Mouse (Mus musculus) MEL (cell line): Measurements from ENCODE around the gene Rnf207.

ENCODE experiments used
- CHD2 ChIP-seq: IDR thresholded peaks from 2 replicates; pipeline ENCODE4 v1.6.1; 2011; ENCODE audit warnings: low read length, improper control_type of control experiment
- CTCF ChIP-seq, 3 experiments: IDR thresholded peaks in 2 of 3; conservative IDR thresholded peaks in 1 of 3; 2 replicates each; pipeline ENCODE4 v1.5.1; 2011 to 2012; ENCODE audit warnings: low read length in 3 of 3, low read depth in 2 of 3, mild to moderate bottlenecking in 2 of 3, improper control_type of control experiment in 1 of 3, inconsistent platforms in 1 of 3, mixed read lengths in 1 of 3, moderate library complexity in 1 of 3; ENCODE audit not compliant: control insufficient read depth in 1 of 3, insufficient read depth in 1 of 3, poor library complexity in 1 of 3, severe bottlenecking in 1 of 3
- E2F4 ChIP-seq: IDR thresholded peaks from 2 replicates; pipeline ENCODE4 v1.6.1; 2011; ENCODE audit warnings: low read depth, low read length, improper control_type of control experiment, borderline replicate concordance
- EP300 ChIP-seq, 2 experiments: IDR thresholded peaks; 2 replicates each; pipeline ENCODE4 v1.6.1; 2011; ENCODE audit warnings: improper control_type of control experiment in 2 of 2, low read length in 2 of 2, low read depth in 1 of 2, mild to moderate bottlenecking in 1 of 2
- HCFC1 ChIP-seq: IDR thresholded peaks from 2 replicates; pipeline ENCODE4 v1.6.1; 2012; ENCODE audit warnings: low read depth, mild to moderate bottlenecking, inconsistent platforms, low read length, improper control_type of control experiment, moderate library complexity
- MAFK ChIP-seq: IDR thresholded peaks from 2 replicates; pipeline ENCODE4 v1.6.1; 2011; ENCODE audit warnings: low read depth, mild to moderate bottlenecking, low read length, improper control_type of control experiment, borderline replicate concordance
- POLR2A ChIP-seq, 2 experiments: IDR thresholded peaks; 2 replicates each; pipeline ENCODE4 v1.6.1; 2011 to 2012; ENCODE audit warnings: low read length in 2 of 2, mild to moderate bottlenecking in 2 of 2, control low read depth in 1 of 2, improper control_type of control experiment in 1 of 2, low read depth in 1 of 2, moderate library complexity in 1 of 2; ENCODE audit not compliant: control insufficient read depth in 1 of 2, insufficient read depth in 1 of 2, poor library complexity in 1 of 2
- SMC3 ChIP-seq: IDR thresholded peaks from 2 replicates; pipeline ENCODE4 v1.6.1; 2011; ENCODE audit warnings: low read depth, low read length, improper control_type of control experiment
- TCF12 ChIP-seq: IDR thresholded peaks from 2 replicates; pipeline ENCODE4 v1.6.1; 2014; ENCODE audit warnings: low read depth, mild to moderate bottlenecking, inconsistent platforms, low read length, improper control_type of control experiment, moderate library complexity
- USF1 ChIP-seq: IDR thresholded peaks from 2 replicates; pipeline ENCODE4 v1.6.1; 2014; ENCODE audit warnings: low read depth, mild to moderate bottlenecking, inconsistent platforms, low read length, improper control_type of control experiment, moderate library complexity
- USF2 ChIP-seq, 2 experiments: IDR thresholded peaks; 2 replicates each; pipeline ENCODE4 v1.6.1; 2011 to 2012; ENCODE audit warnings: improper control_type of control experiment in 2 of 2, low read length in 2 of 2, borderline replicate concordance in 1 of 2, inconsistent platforms in 1 of 2, low read depth in 1 of 2, mild to moderate bottlenecking in 1 of 2; ENCODE audit not compliant: insufficient read depth in 1 of 2
- ZC3H11A ChIP-seq: IDR thresholded peaks from 2 replicates; pipeline ENCODE4 v1.6.1; 2012; ENCODE audit warnings: low read depth, mild to moderate bottlenecking, inconsistent platforms, low read length, improper control_type of control experiment

DNA sequence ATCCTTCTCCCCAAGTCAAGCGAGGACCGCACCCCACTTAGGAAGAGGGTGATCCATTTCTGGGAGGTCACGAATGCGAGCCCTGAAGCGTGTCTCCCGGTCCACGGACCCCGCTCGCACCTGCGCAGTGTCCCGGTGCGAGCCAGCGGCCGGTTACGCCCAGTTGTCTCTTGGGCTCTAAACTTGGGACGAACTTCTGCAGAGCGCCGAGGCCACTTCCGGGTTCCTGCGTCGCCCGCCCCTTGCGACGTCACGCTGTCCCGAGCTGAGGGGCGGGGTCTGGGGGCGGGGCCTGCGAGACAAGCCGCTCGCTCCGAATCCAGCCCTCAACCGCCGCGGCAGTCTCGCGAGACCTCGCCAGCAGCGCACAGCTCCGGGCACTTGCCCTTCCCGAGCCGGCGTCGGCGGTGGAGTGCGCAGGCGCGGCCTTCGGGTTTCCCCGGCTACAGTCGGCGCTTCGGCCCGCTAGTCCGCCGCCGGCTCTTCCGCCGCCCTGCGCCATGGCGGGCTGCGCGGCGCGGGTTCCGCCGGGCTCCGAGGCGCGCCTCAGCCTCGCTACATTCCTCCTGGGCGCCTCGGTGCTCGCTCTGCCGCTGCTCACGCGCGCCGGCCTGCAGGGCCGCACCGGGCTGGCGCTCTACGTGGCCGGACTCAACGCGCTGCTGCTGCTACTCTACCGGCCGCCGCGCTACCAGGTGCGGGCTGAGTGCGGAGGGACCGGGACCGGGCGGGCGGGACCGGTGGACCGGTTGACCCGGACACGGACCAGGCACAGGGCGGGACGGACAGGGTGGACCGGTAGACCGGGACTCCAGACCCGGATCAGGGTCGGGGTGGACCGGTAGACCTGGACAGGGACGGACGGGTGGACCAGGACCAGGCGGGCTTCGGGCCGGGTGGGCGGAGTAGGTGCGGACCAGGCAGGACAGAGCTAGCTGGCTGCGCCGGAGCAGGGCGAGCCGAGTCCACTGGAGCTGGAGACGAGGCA is 21.6 kb downstream of the Rnf207 start, which contains the start of gene Icmt:
- TF ChIP-seq CTCF (IDR thresholded peaks at IDR 0.05 in 2 of 3, conservative IDR thresholded peaks at IDR 0.05 in 1 of 3; ENCODE audit: control insufficient read depth in 1 of 3, insufficient read depth in 1 of 3, low read depth in 2 of 3, low read length in 3 of 3, poor library complexity in 1 of 3, severe bottlenecking in 1 of 3) = no peak
- TF ChIP-seq EP300 (IDR thresholded peaks at IDR 0.05; ENCODE audit: low read depth in 1 of 2, low read length in 2 of 2) = no peak
- peak; percentile 97 for TF ChIP-seq CHD2
- no peak for TF ChIP-seq E2F4
- TF ChIP-seq HCFC1 = peak; percentile 89
- no peak for TF ChIP-seq SMC3
- no peak for TF ChIP-seq MAFK
- TF ChIP-seq USF2 (IDR thresholded peaks at IDR 0.05; ENCODE audit: borderline replicate concordance in 1 of 2, insufficient read depth in 1 of 2, low read depth in 1 of 2, low read length in 2 of 2) = no peak
- no peak for TF ChIP-seq USF1
- no peak for TF ChIP-seq ZC3H11A
- TF ChIP-seq POLR2A (IDR thresholded peaks at IDR 0.05; ENCODE audit: control insufficient read depth in 1 of 2, insufficient read depth in 1 of 2, low read depth in 1 of 2, low read length in 2 of 2, poor library complexity in 1 of 2) = peak; percentile 80 to 96
- TF ChIP-seq TCF12 = peak; percentile 54
